Mouse (Mus musculus) kidney, adult 2 months (tissue): ENCODE measurements around the gene Hlx.

Experiments
- CTCF ChIP-seq: fragments of 200-500 bp; conservative IDR thresholded peaks from 2 replicates; pipeline ENCODE4 v1.5.1; 2011; ENCODE audit warnings: low read depth, mild to moderate bottlenecking, control low read depth, low read length, moderate library complexity, mixed read lengths; ENCODE audit not compliant: insufficient read depth, insufficient read length
- POLR2A ChIP-seq: fragments of 200-500 bp; IDR thresholded peaks from one replicate; pipeline ENCODE4 v1.6.1; 2011; ENCODE audit warnings: low read depth, low read length, control low read depth

DNA sequence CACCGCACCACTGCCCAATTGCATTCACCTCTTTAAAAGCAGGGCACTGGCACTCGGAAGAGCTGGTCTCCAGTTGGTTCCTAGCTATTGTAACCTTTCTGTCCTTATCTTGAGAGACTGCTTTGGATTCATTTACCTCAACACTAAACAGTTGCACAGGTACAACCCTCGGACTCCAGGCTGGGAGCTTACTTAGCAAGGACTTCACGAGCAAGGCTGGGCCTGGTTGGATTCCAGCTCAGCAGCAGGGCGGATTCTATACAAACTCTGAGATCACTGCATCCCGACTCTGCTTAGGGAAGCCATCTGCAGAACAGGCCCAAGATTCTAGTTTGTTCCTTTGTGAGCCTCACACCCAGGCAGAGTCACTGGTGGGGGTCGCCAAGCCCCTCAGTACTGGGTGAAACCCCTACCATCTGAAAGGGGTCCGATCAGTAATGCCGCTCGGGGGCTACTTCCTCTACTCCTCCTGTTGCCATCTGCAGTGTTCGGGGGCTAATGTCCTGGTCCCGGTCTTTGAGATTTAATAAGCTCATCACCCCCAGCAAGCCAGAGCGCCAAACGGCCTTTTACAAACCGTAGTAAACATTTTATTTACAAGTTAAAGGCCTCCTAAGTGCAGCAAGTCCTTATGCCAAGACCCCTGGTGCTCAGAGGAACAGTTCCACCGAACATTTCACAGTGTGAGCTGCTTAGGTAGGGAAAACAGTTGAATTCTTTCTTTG is 5.7 kb downstream of the Hlx start:
- TF ChIP-seq CTCF (no peak), POLR2A (no peak)
